Mouse (Mus musculus): Measurements from ENCODE around the gene Skint4. TPM values are rescaled to one million over a fixed set of nuclear protein-coding genes. Genes with fewer than 3 reads are reported as not detected.

Skint4 gene
- not detected in 2 replicates for polyA plus RNA-seq (2012; rRNA removed)

DNA sequence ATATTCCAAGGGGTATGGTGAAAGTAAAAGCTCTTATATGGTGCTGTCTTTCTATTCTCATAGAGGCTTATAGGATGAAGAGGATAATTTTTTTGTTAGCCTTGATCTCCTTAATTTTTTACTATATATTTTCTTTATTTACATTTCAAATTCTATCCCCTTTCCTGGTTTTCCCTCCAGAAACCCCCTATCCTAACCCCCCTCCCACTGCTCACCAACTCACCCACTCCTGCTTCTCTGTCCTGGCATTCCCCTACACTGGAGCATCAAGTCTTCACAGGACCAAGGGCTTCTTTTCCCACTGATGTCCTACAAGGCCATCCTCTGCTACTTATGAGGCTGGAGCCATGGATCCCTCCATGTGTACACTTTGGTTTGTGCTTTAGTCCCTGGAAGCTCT lies at the start of gene Skint4:
Skint4 (plus strand) TSS at position 301 of the 400 bp plus-strand sequence.
- no peak within 1 kb of the TSS for H3K4me3 ChIP-seq (ENCODE audit: insufficient read depth, low read length)

More for the DNA sequence above, at the start of gene Skint4:
- H3K4me1 ChIP-seq (ENCODE audit: control insufficient read depth, insufficient read depth, low read length), result no peaks in the 10 kb centered on the region
- no peak within 1 kb of the TSS for H3K27ac ChIP-seq (ENCODE audit: insufficient read depth, low read length)
- TF ChIP-seq CTCF (IDR thresholded peaks at IDR 0.05; ENCODE audit: extremely low read depth, insufficient read depth, low read length), result no peak
- TF ChIP-seq POLR2A (IDR thresholded peaks at IDR 0.05; ENCODE audit: extremely low read depth, insufficient read depth, low read length), result no peak

Other genes starting within 250 kb of the Skint4 start
- not detected in 2 replicates for gene Slc5a9, start 169.1 kb upstream of the Skint4 start, polyA plus RNA-seq (2012; rRNA removed)
- gene Skint8, start 152.6 kb upstream of the Skint4 start, polyA plus RNA-seq (2012; rRNA removed), result not detected in 2 replicates
- not detected in 2 replicates for gene Skint7, start 99.1 kb upstream of the Skint4 start, polyA plus RNA-seq (2012; rRNA removed)
- not detected in 2 replicates for gene Skint1, start 65.7 kb upstream of the Skint4 start, polyA plus RNA-seq (2012; rRNA removed)
- gene Skint3, start 160.2 kb downstream of the Skint4 start, polyA plus RNA-seq (2012; rRNA removed), result 0.04 TPM in 2 replicates

Data from cortical plate, adult 2 months (tissue).